Mouse (Mus musculus): ENCODE data around the gene Boc.

DNA sequence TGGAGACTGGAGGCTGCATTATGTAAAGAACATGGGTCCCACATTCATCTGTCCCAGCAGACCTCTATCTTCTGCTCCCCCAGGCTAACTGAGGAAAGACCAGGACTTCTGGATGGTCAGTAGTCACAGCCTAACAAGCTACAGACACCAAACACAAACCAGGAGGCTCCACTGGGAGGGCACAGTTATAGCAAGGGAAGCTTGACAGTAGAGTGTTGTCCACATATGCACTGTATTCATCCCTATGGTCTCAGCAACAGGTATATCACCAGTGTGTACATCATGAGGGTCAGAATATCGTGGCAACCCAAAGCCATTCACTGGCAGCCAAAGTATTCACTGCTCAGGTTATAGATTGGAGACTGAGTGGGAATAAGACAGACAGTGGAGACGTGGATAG lies 12.8 kb downstream of the Boc start:
- no peak for TF ChIP-seq TAL1 (IDR thresholded peaks at IDR 0.05; ENCODE audit: low read length)
- no peak for TF ChIP-seq GATA1 (IDR thresholded peaks at IDR 0.05; ENCODE audit: low read length)
